ENCODE assay signal across 8 mouse cellular contexts in genomic region chr11:107379089-107379845, GRCm38 (mm10).
DNase-seq lines count a peak whose midpoint lies in the region; ATAC-seq lines count a peak whose summit lies in the region.

No protein-coding gene starts in this region.

- H3K9ac ChIP-seq in heart, embryonic 12.5 days = no peak overlapping the region
- no peak overlapping the region for H3K9ac ChIP-seq in intestine, embryonic 15.5 days

- no peaks in the 10 kb centered on the region for H3K9me3 ChIP-seq in heart, embryonic 12.5 days (replicated peaks)
- H3K9me3 ChIP-seq in intestine, embryonic 15.5 days = no peaks in the 10 kb centered on the region

- peak; percentile 83 to 87 for DNase-seq in heart, adult 18-20 months
- peak; percentile 98 for DNase-seq in brain, adult 2 months (ENCODE audit: low read depth, low spot score)
- peak; percentile 76 for DNase-seq in heart, adult 8-10 months (ENCODE audit: low spot score)
- DNase-seq in layer of hippocampus, postnatal 14 days (ENCODE audit: low spot score in 2 of 2) = peak; percentile 41 to 81
- DNase-seq in right cerebral cortex, postnatal 10 days (ENCODE audit: low spot score in 2 of 2) = peak; percentile 79 to 80
- DNase-seq in thymus, postnatal 10 days (ENCODE audit: low spot score in 2 of 2) = no peak

- 84% methylated on average over 22 of the region's 22 CpGs for WGBS in heart, embryonic 12.5 days
- 86% methylated on average over 22 of the region's 22 CpGs for WGBS in intestine, embryonic 15.5 days

- H3K27ac ChIP-seq in heart, embryonic 12.5 days (ENCODE audit: poor library complexity, severe bottlenecking) = no peak overlapping the region
- no peak overlapping the region for H3K27ac ChIP-seq in intestine, embryonic 15.5 days

- no peaks in the 10 kb centered on the region for H3K36me3 ChIP-seq in heart, embryonic 12.5 days
- H3K36me3 ChIP-seq in intestine, embryonic 15.5 days = no peaks in the 10 kb centered on the region

- H3K4me2 ChIP-seq in heart, embryonic 12.5 days = no peak overlapping the region
- no peak overlapping the region for H3K4me2 ChIP-seq in intestine, embryonic 15.5 days (replicated peaks)

- no peak overlapping the region for H3K4me3 ChIP-seq in heart, embryonic 12.5 days
- H3K4me3 ChIP-seq in intestine, embryonic 15.5 days (replicated peaks) = no peak overlapping the region

- no peak for ATAC-seq in heart, embryonic 12.5 days (ENCODE audit: insufficient number of reproducible peaks, low FRiP score)
- ATAC-seq in intestine, embryonic 15.5 days = no peak

- no peaks in the 10 kb centered on the region for H3K27me3 ChIP-seq in heart, embryonic 12.5 days (replicated peaks)
- H3K27me3 ChIP-seq in intestine, embryonic 15.5 days (replicated peaks) = no peaks in the 10 kb centered on the region

- H3K4me1 ChIP-seq in heart, embryonic 12.5 days (replicated peaks) = 0 out of 2 replicates have a peak, but pooled peaks cover 8% of the 10 kb centered on the region
- peaks cover 12% of the 10 kb centered on the region for H3K4me1 ChIP-seq in intestine, embryonic 15.5 days (replicated peaks)

Comparison
In these comparisons a context has a peak if more than half of its experiments do, and no peak if none do; other contexts are left out.
1. DNase-seq: peak in heart, adult 18-20 months (2 of 2), brain, adult 2 months (single experiment), heart, adult 8-10 months (single experiment), layer of hippocampus, postnatal 14 days (2 of 2) and right cerebral cortex, postnatal 10 days (2 of 2); none in thymus, postnatal 10 days (0 of 2).